Mouse (Mus musculus) kidney, adult 10 weeks (tissue): ENCODE data around the gene Chst4. TPM values are rescaled to one million over a fixed set of nuclear protein-coding genes. Genes with fewer than 3 reads are reported as not detected.

ENCODE experiments used
- polyA plus RNA-seq: library from polyadenylated mRNA; stranded (reverse); fragments of 350-450 nt; fragmentation: Illumina TruSeq; extraction: RNeasy Lipid Tissue Mini Kit (QIAGEN cat#74804); gene quantifications from one replicate; pipeline ENCODE4 v1.2.3, GENCODE M21; 2014; ENCODE audit warnings: low read depth, low replicate concordance

Chst4 gene
- not detected for polyA plus RNA-seq

GRCm38 (mm10) chr8:110039659-110040058 lies at the start of gene Chst4:
Gene Chst4 (minus strand): TSS chr8:110039740.

DNA sequence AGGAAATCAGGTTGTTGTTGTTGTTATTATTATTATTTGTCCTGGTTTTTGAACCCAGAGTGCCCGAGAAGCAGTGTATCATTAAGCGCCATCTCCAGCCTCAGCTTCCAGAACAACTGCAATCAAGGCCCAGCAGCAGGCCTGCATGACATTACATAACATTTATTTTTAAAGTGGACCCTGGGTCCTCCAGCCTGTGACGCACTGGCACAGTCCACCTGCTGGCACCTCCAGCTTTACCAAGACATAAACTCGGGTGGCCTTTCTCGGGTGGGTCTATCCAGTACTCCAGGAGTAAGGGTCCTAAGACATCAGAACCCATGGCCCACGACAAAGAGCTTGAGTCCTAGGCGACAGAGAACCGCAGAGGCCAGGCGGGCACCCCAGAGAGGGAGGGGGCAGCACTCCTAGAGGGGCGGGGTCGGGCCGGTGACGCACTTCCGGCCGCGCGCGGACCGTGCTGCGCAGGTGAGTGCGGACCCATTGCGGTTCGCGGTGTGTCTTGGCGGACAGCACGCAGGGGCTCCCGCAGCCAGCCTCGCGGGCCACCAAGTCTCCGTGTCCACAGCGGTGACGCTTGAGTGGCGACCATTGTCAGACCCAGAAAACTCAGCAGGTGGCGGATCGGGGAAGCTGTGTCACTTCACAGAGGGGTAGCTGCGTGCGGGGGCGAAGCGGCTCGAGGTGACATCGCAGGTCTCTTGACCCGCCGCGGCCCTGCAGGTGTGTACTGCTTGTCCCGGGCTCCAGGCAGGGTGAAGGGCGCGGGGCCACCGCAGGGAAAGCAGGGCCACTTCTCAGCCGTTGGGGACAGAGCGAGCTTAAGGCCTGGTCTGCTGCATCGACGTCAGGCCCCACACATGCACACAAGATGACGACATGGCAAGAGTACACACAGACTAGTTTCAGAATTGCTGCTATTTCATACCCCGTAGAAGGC lies 40.0 kb upstream of the Chst4 start, which contains the start of gene Zfp612:
TSS of gene Zfp612 (plus strand) at position 465 of the 940 bp plus-strand sequence.

GRCm38 (mm10) chr8:109990224-109990623 lies 49.3 kb downstream of the Chst4 start, which contains the start of gene Tat:
Gene Tat (plus strand): TSS chr8:109990437.

Other genes starting within 250 kb of the Chst4 start
- 6.5 TPM for gene Phlpp2, start 171.2 kb downstream of the Chst4 start, polyA plus RNA-seq
- gene Marveld3, start 77.5 kb downstream of the Chst4 start, polyA plus RNA-seq = 18.3 TPM
- not detected for gene Tat, start 49.3 kb downstream of the Chst4 start, polyA plus RNA-seq
- 10.9 TPM for gene Zfp612, start 40.0 kb upstream of the Chst4 start, polyA plus RNA-seq
- gene Gm21964, start 61.5 kb upstream of the Chst4 start, polyA plus RNA-seq = not detected
- gene Gm17720, start 63.0 kb upstream of the Chst4 start, polyA plus RNA-seq = not detected
- gene Calb2, start 128.5 kb upstream of the Chst4 start, polyA plus RNA-seq = not detected
- 8.1 TPM for gene Cmtr2, start 175.9 kb upstream of the Chst4 start, polyA plus RNA-seq
- gene Hydin, start 227.2 kb upstream of the Chst4 start, polyA plus RNA-seq = 0.04 TPM